Comparison of ENCODE assay signal across 15 mouse cellular contexts in genomic region chr10:80991007-80991406, GRCm38 (mm10). TPM values are rescaled to one million over a fixed set of nuclear protein-coding genes. Genes with fewer than 3 reads are reported as not detected.
DNase-seq lines count a peak whose midpoint lies in the region; ATAC-seq and TF ChIP-seq lines count a peak whose summit lies in the region.
"Had no signal": no experiment of that assay in that cellular context is flagged by ENCODE, and none has a peak within 500 bp of the region (broad histone marks: within the 10 kb centered on the region; RNA-seq: fewer than 3 reads in every experiment).

No protein-coding gene starts in this region.

- H3K36me3 ChIP-seq in embryonic facial prominence, embryonic 11.5 days (replicated peaks; ENCODE audit: control insufficient read depth, insufficient read depth, low read depth, low read length) = no peaks in the 10 kb centered on the region
- no peaks in the 10 kb centered on the region for H3K36me3 ChIP-seq in embryonic facial prominence, embryonic 10.5 days (replicated peaks)
- no peaks in the 10 kb centered on the region for H3K36me3 ChIP-seq in liver, postnatal 0 days (replicated peaks; ENCODE audit: insufficient read depth, low read length)
- H3K36me3 ChIP-seq in liver, embryonic 12.5 days = no peaks in the 10 kb centered on the region
- H3K36me3 ChIP-seq in heart, embryonic 12.5 days = no peaks in the 10 kb centered on the region
- H3K36me3 ChIP-seq: forebrain, embryonic 10.5 days; hindbrain, embryonic 13.5 days; liver, embryonic 13.5 days; neural tube, embryonic 12.5 days had no signal

- H3K9ac ChIP-seq in embryonic facial prominence, embryonic 11.5 days (replicated peaks; ENCODE audit: low read length) = no peak overlapping the region
- no peak overlapping the region for H3K9ac ChIP-seq in liver, postnatal 0 days (replicated peaks)
- H3K9ac ChIP-seq in liver, embryonic 12.5 days = no peak overlapping the region
- no peak overlapping the region for H3K9ac ChIP-seq in heart, embryonic 12.5 days
- H3K9ac ChIP-seq: hindbrain, embryonic 13.5 days; liver, embryonic 13.5 days; neural tube, embryonic 12.5 days had no signal

- TF ChIP-seq EP300 in liver, postnatal 0 days (IDR thresholded peaks at IDR 0.05; ENCODE audit: low read depth) = no peak

- WGBS in embryonic facial prominence, embryonic 11.5 days = 7% methylated on average over 3 of the region's 3 CpGs
- 13% methylated on average over 3 of the region's 3 CpGs for WGBS in embryonic facial prominence, embryonic 10.5 days
- 19% methylated on average over 3 of the region's 3 CpGs for WGBS in liver, postnatal 0 days (ENCODE audit: insufficient replicate concordance)
- WGBS in liver, embryonic 12.5 days (ENCODE audit: insufficient replicate concordance) = 9% methylated on average over 3 of the region's 3 CpGs
- 14% methylated on average over 3 of the region's 3 CpGs for WGBS in heart, embryonic 12.5 days

- no peaks in the 10 kb centered on the region for H3K4me1 ChIP-seq in embryonic facial prominence, embryonic 11.5 days (ENCODE audit: control insufficient read depth, insufficient read depth, low read length)
- peaks cover 8% of the 10 kb centered on the region for H3K4me1 ChIP-seq in embryonic facial prominence, embryonic 10.5 days
- peaks cover 5% of the 10 kb centered on the region for H3K4me1 ChIP-seq in liver, postnatal 0 days (ENCODE audit: insufficient read depth)
- H3K4me1 ChIP-seq in liver, embryonic 12.5 days = peaks cover 9% of the 10 kb centered on the region; the same call in 1 of the 2 replicates
- H3K4me1 ChIP-seq in heart, embryonic 12.5 days (replicated peaks) = peaks cover 25% of the 10 kb centered on the region

- peak; percentile 67 for TF ChIP-seq CTCF in liver, postnatal 0 days (IDR thresholded peaks at IDR 0.05; ENCODE audit: low read depth)

- no peak overlapping the region for H3K4me3 ChIP-seq in embryonic facial prominence, embryonic 11.5 days (ENCODE audit: low read depth, low read length)
- H3K4me3 ChIP-seq in embryonic facial prominence, embryonic 10.5 days = no peak overlapping the region
- no peak overlapping the region for H3K4me3 ChIP-seq in liver, postnatal 0 days (ENCODE audit: low read depth, low read length)
- H3K4me3 ChIP-seq in liver, embryonic 12.5 days = no peak overlapping the region
- H3K4me3 ChIP-seq in heart, embryonic 12.5 days = no peak overlapping the region
- H3K4me3 ChIP-seq: forebrain, embryonic 10.5 days; hindbrain, embryonic 13.5 days; liver, embryonic 13.5 days; neural tube, embryonic 12.5 days had no signal

- no peak overlapping the region for H3K4me2 ChIP-seq in embryonic facial prominence, embryonic 11.5 days (ENCODE audit: low read depth, low read length)
- H3K4me2 ChIP-seq in liver, postnatal 0 days (ENCODE audit: low read depth, low read length) = no peak overlapping the region
- H3K4me2 ChIP-seq in liver, embryonic 12.5 days = no peak overlapping the region
- no peak overlapping the region for H3K4me2 ChIP-seq in heart, embryonic 12.5 days
- H3K4me2 ChIP-seq: hindbrain, embryonic 13.5 days; liver, embryonic 13.5 days; neural tube, embryonic 12.5 days had no signal

- peaks cover 9% of the 10 kb centered on the region; the same call in 1 of the 2 replicates for H3K27me3 ChIP-seq in embryonic facial prominence, embryonic 11.5 days (ENCODE audit: control insufficient read depth, insufficient read depth, low read length)
- H3K27me3 ChIP-seq in embryonic facial prominence, embryonic 10.5 days (replicated peaks; ENCODE audit: low read depth, poor library complexity, severe bottlenecking) = peaks cover 54% of the 10 kb centered on the region
- peaks cover 8% of the 10 kb centered on the region for H3K27me3 ChIP-seq in liver, postnatal 0 days (ENCODE audit: insufficient read depth, low read length)
- peaks cover 68% of the 10 kb centered on the region for H3K27me3 ChIP-seq in liver, embryonic 12.5 days (replicated peaks)
- peaks cover 32% of the 10 kb centered on the region for H3K27me3 ChIP-seq in heart, embryonic 12.5 days (replicated peaks)

- no peak for ATAC-seq in embryonic facial prominence, embryonic 11.5 days (replicated peaks; ENCODE audit: insufficient number of reproducible peaks, low FRiP score, low TSS enrichment, low read depth)
- ATAC-seq in liver, postnatal 0 days = no peak
- ATAC-seq in liver, embryonic 12.5 days = no peak
- 0 out of 2 replicates have a peak, but pooled peaks have one; percentile 27 for ATAC-seq in megakaryocyte progenitor cell, adult 5-6 weeks (replicated peaks; ENCODE audit: poor library complexity)
- no peak for ATAC-seq in heart, embryonic 12.5 days (ENCODE audit: insufficient number of reproducible peaks, low FRiP score)

- no peak overlapping the region for H3K27ac ChIP-seq in embryonic facial prominence, embryonic 11.5 days (replicated peaks; ENCODE audit: low read depth, low read length)
- H3K27ac ChIP-seq in embryonic facial prominence, embryonic 10.5 days (replicated peaks) = no peak overlapping the region
- H3K27ac ChIP-seq in liver, postnatal 0 days (ENCODE audit: low read depth) = no peak overlapping the region
- no peak overlapping the region for H3K27ac ChIP-seq in liver, embryonic 12.5 days
- no peak overlapping the region for H3K27ac ChIP-seq in heart, embryonic 12.5 days (ENCODE audit: poor library complexity, severe bottlenecking)
- H3K27ac ChIP-seq: forebrain, embryonic 10.5 days; hindbrain, embryonic 13.5 days; liver, embryonic 13.5 days; neural tube, embryonic 12.5 days had no signal

- H3K9me3 ChIP-seq in embryonic facial prominence, embryonic 11.5 days (replicated peaks; ENCODE audit: control insufficient read depth, low read length) = no peaks in the 10 kb centered on the region
- H3K9me3 ChIP-seq in embryonic facial prominence, embryonic 10.5 days = no peaks in the 10 kb centered on the region
- no peaks in the 10 kb centered on the region for H3K9me3 ChIP-seq in liver, postnatal 0 days (ENCODE audit: low read length)
- H3K9me3 ChIP-seq in liver, embryonic 12.5 days (replicated peaks) = no peaks in the 10 kb centered on the region
- H3K9me3 ChIP-seq in heart, embryonic 12.5 days (replicated peaks) = no peaks in the 10 kb centered on the region
- H3K9me3 ChIP-seq: forebrain, embryonic 10.5 days; hindbrain, embryonic 13.5 days; liver, embryonic 13.5 days; neural tube, embryonic 12.5 days had no signal

- peak; percentile 33 for DNase-seq in embryonic facial prominence, embryonic 11.5 days (ENCODE audit: low spot score)
- DNase-seq in embryonic facial prominence, embryonic 10.5 days (ENCODE audit: low spot score) = no peak
- DNase-seq in liver, postnatal 0 days = no peak
- DNase-seq in NIH3T3 (ENCODE audit: low read depth) = peak; percentile 40
- DNase-seq in gastrocnemius, postnatal 4 days (ENCODE audit: low spot score in 2 of 2) = no peak
- DNase-seq: cerebellum, postnatal 25 days; liver, embryonic 13.5 days had no signal

RNA-seq across cellular contexts. Expression of gene Gng7, which starts 23.7 kb away (rescaled TPM):
- polyA plus RNA-seq in embryonic facial prominence, embryonic 11.5 days (2014; fragmentation: Nextera tagmentation; extraction: Ambion mirVana) = 4.8 and 5.4 TPM in 2 replicates
- polyA plus RNA-seq in embryonic facial prominence, embryonic 10.5 days (2016; fragmentation: Nextera tagmentation; extraction: Ambion mirVana) = 6.5 and 6.7 TPM in 2 replicates
- polyA plus RNA-seq in liver, postnatal 0 days (2015; fragmentation: Nextera tagmentation; extraction: Ambion mirVana) = 1.3 TPM in 2 replicates
- 0.80 and 0.81 TPM in 2 replicates for polyA plus RNA-seq in liver, embryonic 12.5 days (2016; fragmentation: Nextera tagmentation; extraction: Ambion mirVana)
- 0.44 and 0.57 TPM in 2 replicates for total RNA-seq in megakaryocyte progenitor cell, adult 5-6 weeks (2015)
- 0.83 and 1.2 TPM in 2 replicates for total RNA-seq in megakaryocyte progenitor cell, adult 5-6 weeks (2017)
- polyA plus RNA-seq in heart, embryonic 12.5 days (2016; fragmentation: Nextera tagmentation; extraction: Ambion mirVana) = 1.5 and 1.7 TPM in 2 replicates
- total RNA-seq in gastrocnemius, postnatal 4 days (2021) = 1 to 10 TPM; 1.9 to 2.0 TPM

RNA-seq across cellular contexts. Expression of gene Diras1, which starts 34.5 kb away (rescaled TPM):
- 1.3 and 1.4 TPM in 2 replicates for polyA plus RNA-seq in embryonic facial prominence, embryonic 11.5 days (2014; fragmentation: Nextera tagmentation; extraction: Ambion mirVana)
- polyA plus RNA-seq in embryonic facial prominence, embryonic 10.5 days (2016; fragmentation: Nextera tagmentation; extraction: Ambion mirVana) = 1.4 and 1.9 TPM in 2 replicates
- polyA plus RNA-seq in liver, postnatal 0 days (2015; fragmentation: Nextera tagmentation; extraction: Ambion mirVana) = not detected in 2 replicates
- not detected in 2 replicates for polyA plus RNA-seq in liver, embryonic 12.5 days (2016; fragmentation: Nextera tagmentation; extraction: Ambion mirVana)
- not detected in 2 replicates for total RNA-seq in megakaryocyte progenitor cell, adult 5-6 weeks (2015)
- total RNA-seq in megakaryocyte progenitor cell, adult 5-6 weeks (2017) = not detected in 2 replicates
- not detected in 2 replicates for polyA plus RNA-seq in heart, embryonic 12.5 days (2016; fragmentation: Nextera tagmentation; extraction: Ambion mirVana)
- total RNA-seq in gastrocnemius, postnatal 4 days (2021) = under 1 TPM in 1 of 2 experiments, not detected in 1; 0.10 TPM
- total RNA-seq: megakaryocyte-erythroid progenitor cell, adult 5-6 weeks had no signal
- polyA plus RNA-seq: gonadal fat pad, adult 2 months had no signal

RNA-seq across cellular contexts. Expression of gene Slc39a3, which starts 46.2 kb away (rescaled TPM):
- 6.7 and 7.2 TPM in 2 replicates for polyA plus RNA-seq in embryonic facial prominence, embryonic 11.5 days (2014; fragmentation: Nextera tagmentation; extraction: Ambion mirVana)
- 14.0 and 16.9 TPM in 2 replicates for polyA plus RNA-seq in embryonic facial prominence, embryonic 10.5 days (2016; fragmentation: Nextera tagmentation; extraction: Ambion mirVana)
- 4.6 and 4.7 TPM in 2 replicates for polyA plus RNA-seq in liver, postnatal 0 days (2015; fragmentation: Nextera tagmentation; extraction: Ambion mirVana)
- polyA plus RNA-seq in liver, embryonic 12.5 days (2016; fragmentation: Nextera tagmentation; extraction: Ambion mirVana) = 7.1 and 7.9 TPM in 2 replicates
- 1.9 and 2.3 TPM in 2 replicates for total RNA-seq in megakaryocyte progenitor cell, adult 5-6 weeks (2015)
- 4.2 and 5.0 TPM in 2 replicates for total RNA-seq in megakaryocyte progenitor cell, adult 5-6 weeks (2017)
- 7.5 and 8.7 TPM in 2 replicates for polyA plus RNA-seq in heart, embryonic 12.5 days (2016; fragmentation: Nextera tagmentation; extraction: Ambion mirVana)
- total RNA-seq in gastrocnemius, postnatal 4 days (2021) = 10 to 100 TPM; 11.2 to 11.9 TPM

Comparison
In these comparisons a context has a peak if more than half of its experiments do, and no peak if none do; other contexts are left out.
1. DNase-seq: peak in embryonic facial prominence, embryonic 11.5 days (single experiment) and NIH3T3 (single experiment); none in embryonic facial prominence, embryonic 10.5 days (single experiment), liver, postnatal 0 days (single experiment) and gastrocnemius, postnatal 4 days (0 of 2).